Mouse (Mus musculus) ES-Bruce4 (cell line): ENCODE data around the gene Stub1.

Experiments used
- CTCF ChIP-seq: IDR thresholded peaks from one replicate; pipeline ENCODE4 v1.8.1; 2011; ENCODE audit warnings: low read depth, low read length
- EP300 ChIP-seq: IDR thresholded peaks from 2 replicates; pipeline ENCODE4 v1.6.1; 2011; ENCODE audit warnings: low read depth, low read length; ENCODE audit not compliant: insufficient read depth
- POLR2A ChIP-seq: IDR thresholded peaks from one replicate; pipeline ENCODE4 v1.8.1; 2011; ENCODE audit warnings: low read length; ENCODE audit not compliant: insufficient read depth

- TF ChIP-seq CTCF = no peak
- no peak for TF ChIP-seq EP300
- no peak for TF ChIP-seq POLR2A
These were observed 50.1 kb downstream of the Stub1 start for GRCm38 (mm10) chr17:25783086-25783485.
